Mouse (Mus musculus) midbrain, embryonic 14.5 days (tissue): ENCODE results near the gene Gsdma3. TPM values are rescaled to one million over a fixed set of nuclear protein-coding genes. Genes with fewer than 3 reads are reported as not detected.
"Not testable (repeated sequence)": the region's sequence is repeated elsewhere in the genome, so short reads cannot be mapped to it uniquely, and the experiment has no call there.

ENCODE experiments used
- ATAC-seq: fragments of 200-750 bp; cut with Nextera tagmentation; 2 replicates; pipeline ENCODE4 v1.8.0; 2017; ENCODE audit warnings: moderate number of reproducible peaks, moderate library complexity; ENCODE audit not compliant: low FRiP score, low TSS enrichment
- DNase-seq: peaks from one replicate; pipeline ENCODE4 v3.0.0-alpha.2; 2015
- H3K27ac ChIP-seq: fragments of 300-500 bp; sonication (generic); replicated peaks from 2 replicates; pipeline ENCODE4 v1.5.1; 2014; ENCODE audit warnings: mild to moderate bottlenecking, low read depth, low read length, moderate library complexity
- H3K27me3 ChIP-seq: fragments of 300-500 bp; sonication (generic); 2 replicates; pipeline ENCODE4 v1.6.1; 2014; ENCODE audit warnings: low read length, control low read depth, mixed read lengths; ENCODE audit not compliant: control insufficient read depth, insufficient read depth
- H3K36me3 ChIP-seq: fragments of 300-500 bp; sonication (generic); 2 replicates; pipeline ENCODE4 v1.6.1; 2014; ENCODE audit warnings: low read length, control low read depth; ENCODE audit not compliant: control insufficient read depth, insufficient read depth
- H3K4me1 ChIP-seq: fragments of 300-500 bp; sonication (generic); 2 replicates; pipeline ENCODE4 v1.6.1; 2014; ENCODE audit warnings: mild to moderate bottlenecking, antibody characterized with exemption, low read length, control low read depth; ENCODE audit not compliant: control insufficient read depth, insufficient read depth
- H3K4me2 ChIP-seq: fragments of 300-500 bp; sonication (generic); 2 replicates; pipeline ENCODE4 v1.6.1; 2014; ENCODE audit warnings: mild to moderate bottlenecking, low read length, moderate library complexity
- H3K4me3 ChIP-seq: fragments of 300-500 bp; sonication (generic); replicated peaks from 2 replicates; pipeline ENCODE4 v1.5.1; 2014; ENCODE audit warnings: low read depth, low read length
- H3K9ac ChIP-seq: fragments of 300-500 bp; sonication (generic); replicated peaks from 2 replicates; pipeline ENCODE4 v1.6.1; 2014; ENCODE audit warnings: mild to moderate bottlenecking, low read length, moderate library complexity
- H3K9me3 ChIP-seq: fragments of 300-500 bp; sonication (generic); 2 replicates; pipeline ENCODE4 v1.6.1; 2016; ENCODE audit warnings: low read length, control low read depth, mixed read lengths; ENCODE audit not compliant: control insufficient read depth
- WGBS: fragments of 180-500 bp; shearing (Covaris S2); extraction: QIAGEN DNeasy Blood & Tissue Kit; methylation state at CpG from one replicate; pipeline ENCODE4 v1.1.7; 2014; 5-methylcytosine and 5-hydroxymethylcytosine counted together
- polyA plus RNA-seq: library from polyadenylated mRNA; unstranded; fragments of >200 nt; fragmentation: Nextera tagmentation; extraction: Ambion mirVana; gene quantifications from 2 replicates; pipeline ENCODE4 v1.2.1, GENCODE M21; 2014

Gsdma3 gene
- polyA plus RNA-seq, 1 experiment from 2014 or later: not detected

DNA sequence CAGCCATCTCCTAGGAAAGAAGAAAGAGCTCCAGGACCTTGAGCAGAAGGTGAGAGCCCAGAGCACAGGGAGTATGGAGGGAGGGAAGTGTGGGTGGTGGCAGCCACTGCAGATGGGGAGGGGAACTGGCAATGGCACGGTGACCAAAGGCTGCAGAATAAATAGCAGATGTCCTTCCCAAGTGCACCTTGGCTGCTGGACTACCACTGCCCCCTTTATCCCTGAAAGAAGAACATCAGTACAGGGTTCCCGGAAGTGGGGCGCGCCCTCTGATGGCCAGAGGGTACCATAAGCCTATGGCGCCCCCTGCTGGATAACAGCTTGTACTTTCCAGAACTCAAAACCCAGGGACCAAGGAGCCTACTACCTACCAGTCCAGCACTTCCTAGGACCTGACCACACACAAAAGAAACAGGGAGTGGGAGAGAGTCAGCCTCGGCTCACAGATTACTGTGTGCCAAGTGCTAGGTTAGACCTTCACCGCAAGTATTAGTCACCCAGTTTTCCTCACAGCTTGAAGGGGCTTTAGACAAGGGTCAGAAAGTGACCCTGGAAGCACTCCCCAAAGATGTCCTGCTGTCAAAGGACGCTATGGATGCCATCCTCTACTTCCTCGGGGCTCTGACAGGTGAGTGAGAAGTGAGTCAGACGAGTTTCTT lies 9.3 kb downstream of the Gsdma3 start:
- not testable (repeated sequence) for ATAC-seq, H3K9ac ChIP-seq, H3K4me2 ChIP-seq, H3K27ac ChIP-seq, H3K36me3 ChIP-seq, H3K27me3 ChIP-seq, H3K9me3 ChIP-seq, H3K4me1 ChIP-seq, H3K4me3 ChIP-seq
- peak; percentile 4 for DNase-seq
- WGBS: 31% methylated on average over 10 of the region's 10 CpGs

DNA sequence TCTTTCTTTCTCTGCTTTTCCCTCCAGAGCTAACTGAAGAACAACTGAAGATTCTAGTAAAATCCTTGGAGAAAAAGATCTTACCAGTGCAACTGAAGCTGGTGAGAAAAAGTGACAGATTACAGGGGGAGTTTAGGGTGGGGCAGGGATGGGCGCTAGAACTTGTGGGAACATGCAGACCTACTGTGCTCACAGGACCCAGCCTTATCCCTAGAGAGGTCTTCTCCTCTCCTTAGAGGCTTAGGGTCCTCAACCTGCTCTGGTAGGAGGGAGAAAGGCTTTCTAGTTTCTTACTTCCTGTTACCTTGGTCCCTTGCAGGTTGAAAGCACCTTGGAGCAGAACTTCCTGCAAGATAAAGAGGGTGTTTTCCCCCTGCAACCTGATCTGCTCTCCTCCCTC lies 11.3 kb downstream of the Gsdma3 start:
- Histone ChIP-seq H3K27ac (no peak overlapping the region), H3K9ac (no peak overlapping the region), H3K4me1 (no peaks in the 10 kb centered on the region), H3K4me2 (no peak overlapping the region), H3K27me3 (no peaks in the 10 kb centered on the region), H3K36me3 (no peaks in the 10 kb centered on the region), H3K9me3 (no peaks in the 10 kb centered on the region), H3K4me3 (no peak overlapping the region)
- 91% methylated on average over 1 of the region's 1 CpGs for WGBS
- DNase-seq (no peak), ATAC-seq (no peak)

DNA sequence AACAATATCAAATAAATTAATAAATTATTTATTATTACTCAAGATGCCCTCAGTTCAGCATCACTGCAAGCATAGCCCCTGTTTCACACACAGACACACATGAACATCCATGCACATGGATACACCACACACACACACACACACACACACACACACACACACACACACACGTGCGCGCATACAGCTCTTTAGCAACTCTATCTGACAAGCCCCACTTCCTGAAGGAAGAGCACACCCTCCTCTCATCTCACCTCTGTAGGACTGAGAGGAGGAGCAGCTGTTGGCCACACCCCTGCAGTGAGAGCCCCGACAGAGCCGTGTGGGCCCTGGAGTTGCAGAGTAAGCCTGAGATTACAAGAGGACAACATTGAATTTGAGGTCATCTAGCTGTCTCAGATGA lies 13.9 kb downstream of the Gsdma3 start:
- 74% methylated on average over 5 of the region's 5 CpGs for WGBS

GRCm38 (mm10) chr11:98644757-98645156 lies 18.6 kb downstream of the Gsdma3 start:
- 84% methylated on average over 3 of the region's 3 CpGs for whole genome bisulfite sequencing
- no peaks in the 10 kb centered on the region for H3K27me3 ChIP-seq
- DNase-seq (no peak), ATAC-seq (no peak)
- no peak overlapping the region for H3K4me3 ChIP-seq
- no peaks in the 10 kb centered on the region for H3K9me3 ChIP-seq
- no peaks in the 10 kb centered on the region for H3K36me3 ChIP-seq
- no peak overlapping the region for H3K27ac ChIP-seq
- H3K4me1 ChIP-seq: no peaks in the 10 kb centered on the region
- H3K4me2 ChIP-seq: no peak overlapping the region
- no peak overlapping the region for H3K9ac ChIP-seq

More for the DNA sequence above, 13.9 kb downstream of the Gsdma3 start:
- Histone ChIP-seq H3K4me2 (no peak overlapping the region), H3K36me3 (no peaks in the 10 kb centered on the region), H3K4me3 (no peak overlapping the region), H3K4me1 (no peaks in the 10 kb centered on the region), H3K27me3 (no peaks in the 10 kb centered on the region), H3K9ac (no peak overlapping the region), H3K9me3 (no peaks in the 10 kb centered on the region), H3K27ac (no peak overlapping the region)
- DNase-seq (no peak), ATAC-seq (no peak)

DNA sequence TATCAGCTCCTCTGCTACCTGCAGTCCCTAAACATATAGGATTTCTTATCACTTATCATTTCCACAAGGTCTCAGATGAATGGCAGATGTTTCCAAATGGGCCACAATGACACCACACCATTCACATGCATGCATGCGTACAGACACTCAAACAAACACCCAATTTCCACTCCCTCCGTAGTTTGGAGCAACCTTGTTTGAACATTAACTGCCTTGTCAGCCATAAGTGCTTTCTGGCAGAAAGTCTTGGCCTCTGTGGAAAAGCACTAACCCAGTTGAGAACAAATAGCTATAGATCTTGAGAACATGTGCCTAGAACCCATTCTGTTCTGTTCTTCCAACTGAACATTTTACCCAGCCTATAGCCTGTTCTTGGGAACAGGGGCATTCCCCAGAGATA lies 19.8 kb downstream of the Gsdma3 start:
- no peak overlapping the region for H3K4me3 ChIP-seq
- no peak for DNase-seq
- no peak overlapping the region for H3K9ac ChIP-seq
- ATAC-seq: no peak
- 88% methylated on average over 2 of the region's 2 CpGs for WGBS
- no peaks in the 10 kb centered on the region for H3K9me3 ChIP-seq
- H3K4me1 ChIP-seq: no peaks in the 10 kb centered on the region
- H3K27me3 ChIP-seq: no peaks in the 10 kb centered on the region
- H3K36me3 ChIP-seq: no peaks in the 10 kb centered on the region
- H3K4me2 ChIP-seq: no peak overlapping the region
- no peak overlapping the region for H3K27ac ChIP-seq

DNA sequence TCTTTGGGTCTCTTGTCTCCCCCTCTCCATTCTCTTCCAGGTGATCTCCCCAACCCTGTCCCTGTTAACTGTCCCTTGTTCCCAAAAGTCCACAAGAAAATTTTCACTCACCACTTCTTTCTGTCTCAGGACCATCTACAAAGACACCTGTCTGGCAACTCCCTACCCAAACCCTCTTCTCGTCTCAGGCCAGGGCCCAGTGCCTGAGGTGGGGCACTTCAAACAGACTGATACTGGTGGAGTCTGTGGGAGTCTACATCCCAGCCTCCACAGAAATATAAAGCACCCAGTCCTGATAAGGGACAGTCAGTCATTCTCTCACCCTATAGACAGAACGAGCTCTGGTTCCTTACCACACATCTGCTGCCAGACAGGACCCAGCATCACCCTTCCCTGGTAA lies 20.3 kb downstream of the Gsdma3 start, which contains the start of gene Gsdma2:
Gsdma2 (plus strand) TSS at position 301 of the 400 bp plus-strand sequence.
- Histone ChIP-seq H3K9me3 (no peaks in the 10 kb centered on the region), H3K4me1 (no peaks in the 10 kb centered on the region), H3K4me2 (no peak within 1 kb of the TSS), H3K27me3 (no peaks in the 10 kb centered on the region), H3K36me3 (no peaks in the 10 kb centered on the region), H3K27ac (no peak within 1 kb of the TSS), H3K9ac (no peak within 1 kb of the TSS), H3K4me3 (no peak within 1 kb of the TSS)
- ATAC-seq: no peak
- no peak for DNase-seq
- WGBS: 69% methylated on average over 2 of the region's 2 CpGs

- 5% methylated on average over 7 of the region's 7 CpGs for WGBS
- H3K4me2 ChIP-seq, H3K4me3 ChIP-seq, H3K36me3 ChIP-seq, H3K9me3 ChIP-seq, H3K27me3 ChIP-seq, ATAC-seq, H3K4me1 ChIP-seq, H3K27ac ChIP-seq, H3K9ac ChIP-seq: not testable (repeated sequence)
- DNase-seq: peak; percentile 56
These were observed 28.9 kb downstream of the Gsdma3 start for GRCm38 (mm10) chr11:98655076-98655475.

- no peaks in the 10 kb centered on the region for H3K9me3 ChIP-seq
- H3K36me3 ChIP-seq: no peaks in the 10 kb centered on the region
- no peak overlapping the region for H3K27ac ChIP-seq
- no peak overlapping the region for H3K9ac ChIP-seq
- no peak overlapping the region for H3K4me3 ChIP-seq
- peak; percentile 88 for DNase-seq
- H3K27me3 ChIP-seq: no peaks in the 10 kb centered on the region
- ATAC-seq: 0 out of 2 replicates have a peak, but pooled peaks have one; percentile 43
- 9% methylated on average over 6 of the region's 6 CpGs for WGBS
- H3K4me2 ChIP-seq: peak overlapping the region; percentile 32
- H3K4me1 ChIP-seq: no peaks in the 10 kb centered on the region
These were observed 34.4 kb downstream of the Gsdma3 start for GRCm38 (mm10) chr11:98660517-98660916.

DNA sequence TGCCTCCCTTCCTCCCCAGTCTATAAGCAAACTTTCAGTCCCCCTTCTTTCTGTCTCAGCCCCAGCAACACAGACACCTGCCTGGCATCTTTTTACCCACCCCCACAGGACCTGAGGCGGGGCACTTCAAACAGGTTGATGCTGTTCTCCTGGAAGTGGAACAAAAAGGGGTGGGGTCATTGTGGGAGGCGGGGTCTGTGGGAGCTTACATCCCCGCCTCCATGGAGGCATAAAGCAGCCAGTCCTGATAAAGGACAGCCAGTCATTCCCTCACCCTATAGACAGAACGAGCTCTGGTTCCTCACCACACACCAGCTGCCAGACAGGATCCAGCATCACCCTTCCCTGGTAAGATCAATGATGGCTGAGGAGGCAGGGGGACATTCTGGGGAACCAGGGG lies 37.9 kb downstream of the Gsdma3 start, which contains the start of gene Gsdma:
Gsdma (plus strand) TSS at position 261 of the 400 bp plus-strand sequence.
- Histone ChIP-seq H3K9ac (no peak within 1 kb of the TSS), H3K27me3 (no peaks in the 10 kb centered on the region), H3K4me3 (no peak within 1 kb of the TSS), H3K36me3 (no peaks in the 10 kb centered on the region), H3K4me1 (no peaks in the 10 kb centered on the region), H3K4me2 (no peak within 1 kb of the TSS), H3K27ac (no peak within 1 kb of the TSS), H3K9me3 (no peaks in the 10 kb centered on the region)
- DNase-seq (no peak), ATAC-seq (no peak)
- 21% methylated on average over 4 of the region's 4 CpGs for WGBS
